Mouse (Mus musculus): ENCODE data around the gene Esyt1. TPM values are rescaled to one million over a fixed set of nuclear protein-coding genes. Genes with fewer than 3 reads are reported as not detected.

Esyt1 gene
- total and polyA plus RNA-seq, 3 experiments = 20.2 to 48.0 (median 38.2) TPM

DNA sequence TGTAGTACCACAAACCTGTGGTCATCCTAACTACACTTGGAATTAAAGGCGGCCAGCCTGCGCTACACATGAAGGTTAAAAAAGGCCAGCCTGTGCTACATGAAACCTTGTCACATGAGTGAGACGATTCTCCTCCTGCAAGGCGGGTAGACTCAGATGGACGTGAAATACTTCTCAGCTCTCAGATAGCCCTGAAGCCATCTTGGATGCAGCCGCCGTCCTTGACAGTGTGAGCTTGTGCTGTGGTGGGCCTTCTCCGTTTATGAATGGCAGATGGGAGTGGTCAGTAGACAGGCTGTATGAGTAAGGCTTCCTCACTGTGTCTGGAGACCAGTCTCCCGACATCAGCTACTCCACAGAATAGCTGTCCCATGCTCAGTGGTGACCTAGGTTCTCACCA is 16.5 kb downstream of the Esyt1 start:
- Histone ChIP-seq H3K27ac (ENCODE audit: insufficient read depth, low read depth) (no peak overlapping the region), H3K79me2 (replicated peaks; ENCODE audit: control insufficient read depth, extremely low read depth, insufficient read depth, poor library complexity, severe bottlenecking) (no peaks in the 10 kb centered on the region), H3K4me1 (ENCODE audit: control insufficient read depth in 1 of 2, insufficient read depth in 2 of 2) (peaks cover 6 to 12% of the 10 kb centered on the region in 2 experiments), H3K36me3 (replicated peaks in 1 of 2; ENCODE audit: control insufficient read depth in 1 of 2, insufficient read depth in 1 of 2, low read length in 1 of 2) (peaks cover 38 to 51% of the 10 kb centered on the region in 2 experiments), H3K27me3 (replicated peaks) (no peaks in the 10 kb centered on the region), H3K9me3 (replicated peaks; ENCODE audit: low read length) (peaks cover 2% of the 10 kb centered on the region), H3K9ac (ENCODE audit: insufficient read depth, low read depth) (no peak overlapping the region), H3K4me3 (replicated peaks in 1 of 3; ENCODE audit: low read depth in 2 of 3, low read length in 2 of 3, poor library complexity in 1 of 3) (no peak overlapping the region), H3K4me2 (ENCODE audit: insufficient read depth, low read depth, poor library complexity, severe bottlenecking) (no peak overlapping the region)
- in situ Hi-C loops (cut with MboI; ENCODE audit: low pct_ligation_motif_present, low pct_unique_long_range_greater_than_20kb, low sequenced_read_pairs) = no loop called here
- dilution Hi-C loops (cut with MboI; ENCODE audit: extremely low pct_ligation_motif_present, extremely low pct_unique_long_range_greater_than_20kb, low sequenced_read_pairs) = no loop called here
- TF ChIP-seq MXI1 (IDR thresholded peaks at IDR 0.05; ENCODE audit: low read depth, low read length) (no peak), JUN (IDR thresholded peaks at IDR 0.05; ENCODE audit: insufficient read depth, low read depth, low read length) (no peak), MAX (IDR thresholded peaks at IDR 0.05; ENCODE audit: low read length) (no peak), EP300 (IDR thresholded peaks at IDR 0.05; ENCODE audit: low read length) (no peak), ZC3H11A (IDR thresholded peaks at IDR 0.05; ENCODE audit: low read depth, low read length) (no peak), ETS1 (conservative IDR thresholded peaks at IDR 0.05; ENCODE audit: low read depth, low read length) (no peak), MAZ (IDR thresholded peaks at IDR 0.05; ENCODE audit: low read depth, low read length) (no peak), IRF4 (IDR thresholded peaks at IDR 0.05; ENCODE audit: low read depth, low read length) (no peak), POLR2A (IDR thresholded peaks at IDR 0.05; ENCODE audit: low read depth, low read length) (no peak), E2F4 (IDR thresholded peaks at IDR 0.05; ENCODE audit: insufficient replicate concordance, low read depth, low read length) (no peak), NRF1 (IDR thresholded peaks at IDR 0.05; ENCODE audit: low read depth, low read length) (no peak), MYC (IDR thresholded peaks at IDR 0.05; ENCODE audit: low read depth, low read length) (no peak), TCF12 (IDR thresholded peaks at IDR 0.05; ENCODE audit: low read depth, low read length) (no peak), TBP (conservative IDR thresholded peaks at IDR 0.05; ENCODE audit: low read depth, low read length) (no peak), POLR2AphosphoS2 (IDR thresholded peaks at IDR 0.05; ENCODE audit: low read depth, low read length) (no peak), SIN3A (IDR thresholded peaks at IDR 0.05; ENCODE audit: low read length) (no peak)
- no peak for DNase-seq (ENCODE audit: extremely low read depth)

DNA sequence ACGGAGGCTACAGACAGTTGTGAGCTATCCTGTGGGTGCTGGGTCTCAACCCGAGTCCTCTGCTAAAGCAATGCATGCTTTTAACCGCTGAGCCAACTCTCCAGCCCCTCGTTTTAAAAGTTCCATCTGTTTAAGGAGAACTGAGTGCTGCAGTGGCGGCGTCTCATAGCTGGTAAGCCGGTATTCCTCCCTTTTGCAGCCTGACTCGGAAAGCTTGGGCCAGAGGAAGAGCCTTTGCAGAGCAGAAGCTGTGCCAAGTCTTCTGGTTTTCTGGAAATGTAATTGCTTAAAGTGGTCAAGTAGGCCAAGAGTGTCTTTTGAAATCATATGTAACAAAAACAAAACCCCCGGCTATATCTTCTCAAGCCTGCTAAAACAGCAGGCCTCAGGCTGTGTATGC is 17.4 kb downstream of the Esyt1 start:
- Histone ChIP-seq H3K79me2 (replicated peaks; ENCODE audit: control insufficient read depth, extremely low read depth, insufficient read depth, poor library complexity, severe bottlenecking) (no peaks in the 10 kb centered on the region), H3K4me2 (ENCODE audit: insufficient read depth, low read depth, poor library complexity, severe bottlenecking) (no peak overlapping the region), H3K9ac (ENCODE audit: insufficient read depth, low read depth) (no peak overlapping the region), H3K27ac (ENCODE audit: insufficient read depth, low read depth) (no peak overlapping the region), H3K36me3 (replicated peaks in 1 of 2; ENCODE audit: control insufficient read depth in 1 of 2, insufficient read depth in 1 of 2, low read length in 1 of 2) (peaks cover 31 to 42% of the 10 kb centered on the region in 2 experiments), H3K9me3 (replicated peaks; ENCODE audit: low read length) (peaks cover 2% of the 10 kb centered on the region), H3K27me3 (replicated peaks) (no peaks in the 10 kb centered on the region), H3K4me1 (ENCODE audit: control insufficient read depth in 1 of 2, insufficient read depth in 2 of 2) (peaks cover 6 to 12% of the 10 kb centered on the region in 2 experiments), H3K4me3 (replicated peaks in 1 of 3; ENCODE audit: low read depth in 2 of 3, low read length in 2 of 3, poor library complexity in 1 of 3) (no peak overlapping the region)
- no peak for TF ChIP-seq ZC3H11A (IDR thresholded peaks at IDR 0.05; ENCODE audit: low read depth, low read length)
- TF ChIP-seq CHD2 (IDR thresholded peaks at IDR 0.05; ENCODE audit: low read length) = no peak
- TF ChIP-seq KAT2A (IDR thresholded peaks at IDR 0.05; ENCODE audit: insufficient replicate concordance, low read length) = no peak
- in situ Hi-C loops (cut with MboI; ENCODE audit: low pct_ligation_motif_present, low pct_unique_long_range_greater_than_20kb, low sequenced_read_pairs) (no loop called here), dilution Hi-C loops (cut with MboI; ENCODE audit: extremely low pct_ligation_motif_present, extremely low pct_unique_long_range_greater_than_20kb, low sequenced_read_pairs) (no loop called here)
- DNase-seq (ENCODE audit: extremely low read depth) = no peak

Data from CH12.LX (cell line).